Mouse (Mus musculus) midbrain, embryonic 16.5 days (tissue): ENCODE measurements at regions not wholly inside any gene's neighbourhood (a gene's known extent, or its start where the extent isn't known, plus 50 kb on each side); places are given as distances from the start of the nearest gene placed in this dataset.

Experiments used
- ATAC-seq: fragments of 200-750 bp; cut with Nextera tagmentation; 2 replicates; pipeline ENCODE4 v1.8.0; 2017; ENCODE audit warnings: moderate TSS enrichment
- H3K27ac ChIP-seq: fragments of 300-500 bp; sonication (generic); 2 replicates; pipeline ENCODE4 v1.5.1; 2014; ENCODE audit warnings: mild to moderate bottlenecking, low read length, mixed read lengths
- H3K27me3 ChIP-seq: fragments of 300-500 bp; sonication (generic); 2 replicates; pipeline ENCODE4 v1.6.1; 2014; ENCODE audit warnings: low read depth, low read length, mixed read lengths; ENCODE audit not compliant: control insufficient read depth, insufficient read depth
- H3K36me3 ChIP-seq: fragments of 300-500 bp; sonication (generic); 2 replicates; pipeline ENCODE4 v1.6.1; 2014; ENCODE audit warnings: mild to moderate bottlenecking, low read length, moderate library complexity, mixed read lengths; ENCODE audit not compliant: control insufficient read depth, insufficient read depth
- H3K4me1 ChIP-seq: fragments of 300-500 bp; sonication (generic); 2 replicates; pipeline ENCODE4 v1.6.1; 2014; ENCODE audit warnings: mild to moderate bottlenecking, low read length, mixed read lengths; ENCODE audit not compliant: control insufficient read depth, insufficient read depth
- H3K4me2 ChIP-seq: fragments of 300-500 bp; sonication (generic); 2 replicates; pipeline ENCODE4 v1.6.1; 2014; ENCODE audit warnings: mild to moderate bottlenecking, low read length, mixed read lengths
- H3K4me3 ChIP-seq: fragments of 300-500 bp; sonication (generic); 2 replicates; pipeline ENCODE4 v1.5.1; 2014; ENCODE audit warnings: low read depth, mild to moderate bottlenecking, low read length, moderate library complexity, mixed read lengths
- H3K9ac ChIP-seq: fragments of 300-500 bp; sonication (generic); 2 replicates; pipeline ENCODE4 v1.6.1; 2014; ENCODE audit warnings: low read depth, low read length, mixed read lengths
- H3K9me3 ChIP-seq: fragments of 300-500 bp; sonication (generic); replicated peaks from 2 replicates; pipeline ENCODE4 v1.6.1; 2014; ENCODE audit warnings: mild to moderate bottlenecking, low read length, mixed read lengths; ENCODE audit not compliant: control insufficient read depth, poor library complexity, severe bottlenecking
- WGBS: fragments of 180-500 bp; shearing (Covaris S2); extraction: QIAGEN DNeasy Blood & Tissue Kit; methylation state at CpG from one replicate; pipeline ENCODE4 v1.1.7; 2014; 5-methylcytosine and 5-hydroxymethylcytosine counted together

GRCm38 (mm10) chr5:5956716-5957115, 207.6 kb upstream of the Steap1 start:
- Histone ChIP-seq H3K27ac (no peak overlapping the region), H3K9me3 (no peaks in the 10 kb centered on the region), H3K4me3 (no peak overlapping the region), H3K4me1 (no peaks in the 10 kb centered on the region), H3K4me2 (no peak overlapping the region), H3K9ac (no peak overlapping the region), H3K27me3 (no peaks in the 10 kb centered on the region), H3K36me3 (no peaks in the 10 kb centered on the region)
- no peak for ATAC-seq
- 89% methylated on average over 2 of the region's 2 CpGs for WGBS

GRCm38 (mm10) chr5:5955783-5956182, 206.7 kb upstream of the Steap1 start:
- Histone ChIP-seq H3K9ac (no peak overlapping the region), H3K4me1 (no peaks in the 10 kb centered on the region), H3K36me3 (no peaks in the 10 kb centered on the region), H3K27ac (no peak overlapping the region), H3K4me2 (no peak overlapping the region), H3K4me3 (no peak overlapping the region), H3K27me3 (no peaks in the 10 kb centered on the region), H3K9me3 (no peaks in the 10 kb centered on the region)
- 87% methylated on average over 2 of the region's 2 CpGs for WGBS
- ATAC-seq: no peak

DNA sequence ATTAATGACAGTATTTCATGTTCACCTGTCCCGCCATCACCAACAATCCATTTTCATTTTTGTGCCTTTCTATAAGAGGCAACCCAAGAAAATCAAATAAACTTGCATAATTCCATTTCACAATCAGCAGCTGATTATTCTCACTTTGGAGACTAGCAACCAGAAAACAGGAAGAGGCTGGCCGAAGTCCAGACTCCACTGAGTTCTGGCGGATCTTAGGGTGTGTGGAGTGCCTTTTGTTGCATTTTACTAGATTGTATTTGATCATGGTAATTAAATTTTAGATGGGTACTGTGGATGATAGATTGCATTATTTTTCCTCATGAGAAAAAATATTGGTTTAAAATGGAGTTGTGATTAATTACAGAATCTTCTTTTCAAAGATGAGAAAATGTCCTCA, 176.7 kb upstream of the Steap1 start:
- 71% methylated on average over 3 of the region's 3 CpGs for WGBS
- no peak overlapping the region for H3K27ac ChIP-seq
- no peak overlapping the region for H3K4me3 ChIP-seq
- H3K4me1 ChIP-seq: no peaks in the 10 kb centered on the region
- H3K9me3 ChIP-seq: no peaks in the 10 kb centered on the region
- no peak for ATAC-seq
- no peaks in the 10 kb centered on the region for H3K36me3 ChIP-seq
- no peak overlapping the region for H3K9ac ChIP-seq
- H3K4me2 ChIP-seq: no peak overlapping the region
- H3K27me3 ChIP-seq: no peaks in the 10 kb centered on the region

- Histone ChIP-seq H3K27ac (no peak overlapping the region), H3K9ac (no peak overlapping the region), H3K4me2 (no peak overlapping the region), H3K4me1 (no peaks in the 10 kb centered on the region), H3K4me3 (no peak overlapping the region), H3K27me3 (no peaks in the 10 kb centered on the region), H3K36me3 (no peaks in the 10 kb centered on the region), H3K9me3 (no peaks in the 10 kb centered on the region)
- WGBS: 14% methylated on average over 1 of the region's 1 CpGs
- ATAC-seq: no peak
Observed at GRCm38 (mm10) chr5:5916427-5916826, 167.3 kb upstream of the Steap1 start.

DNA sequence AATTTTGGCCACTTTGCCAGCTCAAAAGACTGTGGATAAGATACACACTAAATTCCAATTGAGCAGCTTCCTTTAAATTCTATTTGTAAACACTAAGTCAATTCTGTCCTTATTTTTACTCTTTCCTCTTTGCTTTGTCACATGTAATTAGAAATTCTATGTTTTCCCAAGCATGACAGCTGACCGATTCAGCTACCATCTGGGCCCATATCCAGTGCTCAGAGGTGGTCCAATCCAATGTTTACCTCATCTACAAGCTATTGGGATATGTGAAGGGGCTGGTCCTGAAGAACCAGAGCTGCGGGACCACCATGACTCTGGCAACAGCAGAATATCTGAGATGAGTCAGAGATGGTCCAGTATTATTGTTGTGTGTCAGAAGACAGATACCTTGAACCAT, 140.2 kb upstream of the Steap1 start:
- no peaks in the 10 kb centered on the region for H3K9me3 ChIP-seq
- no peaks in the 10 kb centered on the region for H3K27me3 ChIP-seq
- no peak for ATAC-seq
- WGBS: 77% methylated on average over 2 of the region's 2 CpGs
- no peaks in the 10 kb centered on the region for H3K36me3 ChIP-seq
- H3K9ac ChIP-seq: no peak overlapping the region
- H3K4me1 ChIP-seq: no peaks in the 10 kb centered on the region
- H3K4me2 ChIP-seq: no peak overlapping the region
- H3K4me3 ChIP-seq: no peak overlapping the region
- H3K27ac ChIP-seq: no peak overlapping the region

GRCm38 (mm10) chr5:5873425-5873824, 124.3 kb upstream of the Steap1 start:
- Histone ChIP-seq H3K9ac (no peak overlapping the region), H3K36me3 (no peaks in the 10 kb centered on the region), H3K4me3 (no peak overlapping the region), H3K27me3 (no peaks in the 10 kb centered on the region), H3K4me1 (no peaks in the 10 kb centered on the region; the same call in 1 of the 2 replicates), H3K4me2 (no peak overlapping the region), H3K27ac (no peak overlapping the region), H3K9me3 (peaks cover 5% of the 10 kb centered on the region; the same call in 1 of the 2 replicates)
- ATAC-seq: no peak
- WGBS: 87% methylated on average over 5 of the region's 5 CpGs

DNA sequence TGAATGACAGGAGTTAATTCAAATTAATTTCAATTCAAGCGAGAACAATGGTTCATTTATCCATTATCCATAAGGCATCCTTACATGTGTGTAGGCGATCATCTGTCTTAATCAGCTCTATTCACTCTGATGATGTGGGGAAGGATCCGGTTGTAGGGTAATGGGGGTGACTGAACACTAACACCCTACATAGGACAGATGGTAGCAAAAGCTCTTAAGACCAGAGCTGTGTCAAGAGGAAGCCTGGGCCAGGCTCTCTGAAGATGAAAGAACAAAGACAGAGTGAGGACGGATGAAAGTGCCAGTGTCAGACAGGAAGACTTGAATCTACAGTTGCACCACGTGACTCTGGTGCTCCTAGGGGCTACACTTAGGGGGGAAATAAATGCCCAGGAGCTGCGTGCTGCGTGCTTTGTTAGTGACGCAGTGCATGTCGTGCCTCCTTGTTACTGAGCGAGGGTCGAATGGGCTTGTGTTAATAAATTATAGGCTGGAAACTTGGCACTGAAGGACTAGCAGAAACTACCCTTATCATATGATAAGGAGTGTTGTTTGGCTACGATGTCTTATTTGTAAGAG, 107.1 kb upstream of the Steap1 start:
- 65% methylated on average over 12 of the region's 12 CpGs for WGBS
- no peak for ATAC-seq

GRCm38 (mm10) chr5:5845805-5846496, 96.8 kb upstream of the Steap1 start:
- ATAC-seq: peak; percentile 92
- H3K4me2 ChIP-seq: 0 out of 2 replicates have a peak overlapping the region, but pooled peaks have one; percentile 14
- no peaks in the 10 kb centered on the region for H3K36me3 ChIP-seq
- peaks cover 2% of the 10 kb centered on the region; the same call in 1 of the 2 replicates for H3K4me1 ChIP-seq
- no peak overlapping the region for H3K9ac ChIP-seq
- H3K9me3 ChIP-seq: no peaks in the 10 kb centered on the region
- H3K4me3 ChIP-seq: no peak overlapping the region
- 44% methylated on average over 9 of the region's 9 CpGs for WGBS
- H3K27ac ChIP-seq: no peak overlapping the region
- no peaks in the 10 kb centered on the region for H3K27me3 ChIP-seq

More for the DNA sequence above, 107.1 kb upstream of the Steap1 start:
- Histone ChIP-seq H3K4me3 (no peak overlapping the region), H3K9me3 (no peaks in the 10 kb centered on the region), H3K4me1 (no peaks in the 10 kb centered on the region), H3K9ac (no peak overlapping the region), H3K36me3 (no peaks in the 10 kb centered on the region), H3K4me2 (no peak overlapping the region), H3K27me3 (no peaks in the 10 kb centered on the region), H3K27ac (no peak overlapping the region)

DNA sequence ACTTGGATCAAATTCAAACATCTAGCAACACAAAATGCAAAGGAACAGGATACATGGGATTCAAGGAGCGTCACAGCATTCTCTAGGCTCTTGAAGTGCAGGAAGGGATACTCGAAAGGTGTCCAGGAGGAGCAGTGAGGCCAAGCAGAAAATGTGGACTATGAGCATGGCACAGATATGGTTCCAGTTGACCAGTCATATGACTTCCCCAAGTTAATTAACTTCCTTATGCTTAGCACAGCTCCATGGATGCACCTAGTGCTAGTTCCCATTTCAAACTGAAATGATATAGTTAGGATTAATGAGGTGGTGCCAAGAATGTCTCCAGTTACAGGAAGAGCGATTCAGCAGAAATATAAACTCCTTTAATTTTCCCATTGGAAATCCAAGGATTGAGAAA, 95.2 kb upstream of the Steap1 start:
- WGBS: 93% methylated on average over 3 of the region's 3 CpGs
- no peaks in the 10 kb centered on the region for H3K9me3 ChIP-seq
- no peak overlapping the region for H3K9ac ChIP-seq
- no peak overlapping the region for H3K4me3 ChIP-seq
- H3K27ac ChIP-seq: no peak overlapping the region
- H3K4me1 ChIP-seq: peaks cover 2% of the 10 kb centered on the region; the same call in 1 of the 2 replicates
- no peaks in the 10 kb centered on the region for H3K36me3 ChIP-seq
- ATAC-seq: no peak
- no peaks in the 10 kb centered on the region for H3K27me3 ChIP-seq
- no peak overlapping the region for H3K4me2 ChIP-seq
